Mouse (Mus musculus) kidney, adult 2 months (tissue): ENCODE measurements around the gene Maml2. TPM values are rescaled to one million over a fixed set of nuclear protein-coding genes. Genes with fewer than 3 reads are reported as not detected.

ENCODE experiments used
- DNase-seq: peaks from one replicate; pipeline ENCODE4 v3.0.0; 2021
- H3K27ac ChIP-seq: fragments of 200-500 bp; 2 replicates; pipeline ENCODE4 v1.5.1; 2012; ENCODE audit warnings: low read depth, low read length, control low read depth, inconsistent platforms; ENCODE audit not compliant: insufficient read depth
- H3K27me3 ChIP-seq: fragments of 200-500 bp; replicated peaks from 2 replicates; pipeline ENCODE4 v1.6.1; 2012; ENCODE audit warnings: mild to moderate bottlenecking, moderate library complexity, low read length, inconsistent platforms; ENCODE audit not compliant: control insufficient read depth, insufficient read depth
- H3K36me3 ChIP-seq: fragments of 200-500 bp; 2 replicates; pipeline ENCODE4 v1.6.1; 2012; ENCODE audit warnings: mild to moderate bottlenecking, moderate library complexity, low read length, inconsistent platforms; ENCODE audit not compliant: control insufficient read depth, insufficient read depth
- H3K4me1 ChIP-seq: fragments of 200-500 bp; 2 replicates; pipeline ENCODE4 v1.6.1; 2011; ENCODE audit warnings: low read length; ENCODE audit not compliant: control insufficient read depth, insufficient read depth
- H3K4me3 ChIP-seq: fragments of 200-500 bp; 2 replicates; pipeline ENCODE4 v1.5.1; 2011; ENCODE audit warnings: mild to moderate bottlenecking, low read depth, low read length, control low read depth; ENCODE audit not compliant: insufficient read depth
- CTCF ChIP-seq: fragments of 200-500 bp; conservative IDR thresholded peaks from 2 replicates; pipeline ENCODE4 v1.5.1; 2011; ENCODE audit warnings: low read depth, mild to moderate bottlenecking, control low read depth, low read length, moderate library complexity, mixed read lengths; ENCODE audit not compliant: insufficient read depth, insufficient read length
- POLR2A ChIP-seq: fragments of 200-500 bp; IDR thresholded peaks from one replicate; pipeline ENCODE4 v1.6.1; 2011; ENCODE audit warnings: low read depth, low read length, control low read depth
- WGBS: fragments of 180-500 bp; shearing (Covaris S2); methylation state at CpG from one replicate; pipeline ENCODE4 v1.1.7; 2018; 5-methylcytosine and 5-hydroxymethylcytosine counted together
- polyA plus RNA-seq: library from polyadenylated mRNA; depleted of rRNA; stranded (reverse); fragments of >200 nt; gene quantifications from 2 replicates; pipeline ENCODE4 v1.2.3, GENCODE M21; 2012

Gene Maml2
- polyA plus RNA-seq, 1 experiment: 4.8 TPM

- WGBS: 47% methylated on average over 9 of the region's 9 CpGs
- TF ChIP-seq POLR2A (no peak), CTCF (no peak)
- peaks cover 11% of the 10 kb centered on the region for H3K4me1 ChIP-seq
- no peak overlapping the region for H3K4me3 ChIP-seq
- H3K27ac ChIP-seq: peak overlapping the region; percentile 59
- DNase-seq: peak; percentile 54
- no peaks in the 10 kb centered on the region for H3K36me3 ChIP-seq
- no peaks in the 10 kb centered on the region for H3K27me3 ChIP-seq
Observed at GRCm38 (mm10) chr9:13587085-13587933, 289.6 kb downstream of the Maml2 start.

- H3K4me1 ChIP-seq: peaks cover 11% of the 10 kb centered on the region
- DNase-seq: no peak
- no peak overlapping the region for H3K27ac ChIP-seq
- WGBS: 93% methylated on average over 1 of the region's 1 CpGs
- no peak for TF ChIP-seq CTCF
- no peak for TF ChIP-seq POLR2A
- no peaks in the 10 kb centered on the region for H3K27me3 ChIP-seq
- no peaks in the 10 kb centered on the region for H3K36me3 ChIP-seq
- no peak overlapping the region for H3K4me3 ChIP-seq
Observed at GRCm38 (mm10) chr9:13588786-13589185, 291.0 kb downstream of the Maml2 start.

DNA sequence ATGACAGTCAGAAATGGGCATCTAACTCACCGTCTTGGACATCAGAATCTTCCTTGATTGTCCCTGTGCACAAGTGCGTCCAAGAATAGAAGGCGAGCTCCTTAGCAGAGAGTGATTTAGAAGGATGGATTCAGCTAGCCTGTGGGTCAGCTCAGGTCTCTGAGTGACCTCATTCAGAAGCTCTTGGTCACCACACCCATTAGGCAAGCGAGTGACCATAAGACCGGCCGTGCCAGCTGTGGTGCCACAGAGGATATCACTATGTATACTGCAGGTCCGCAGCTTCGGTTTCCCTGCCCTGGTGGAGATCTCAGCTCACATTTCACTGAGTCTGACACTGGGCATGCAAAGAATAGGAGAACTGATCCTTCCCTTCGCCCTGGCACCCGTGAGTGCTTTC, 294.9 kb downstream of the Maml2 start:
- H3K27ac ChIP-seq: no peak overlapping the region
- TF ChIP-seq POLR2A (no peak), CTCF (no peak)
- no peaks in the 10 kb centered on the region for H3K36me3 ChIP-seq
- no peak for DNase-seq
- H3K27me3 ChIP-seq: no peaks in the 10 kb centered on the region
- H3K4me1 ChIP-seq: 0 out of 2 replicates have a peak, but pooled peaks cover under 1% of the 10 kb centered on the region
- no peak overlapping the region for H3K4me3 ChIP-seq
- 78% methylated on average over 10 of the region's 10 CpGs for WGBS

- Histone ChIP-seq H3K27me3 (no peaks in the 10 kb centered on the region), H3K4me3 (no peak overlapping the region), H3K36me3 (no peaks in the 10 kb centered on the region), H3K27ac (no peak overlapping the region), H3K4me1 (no peaks in the 10 kb centered on the region)
- no peak for DNase-seq
- TF ChIP-seq POLR2A (no peak), CTCF (no peak)
- 93% methylated on average over 6 of the region's 6 CpGs for WGBS
Observed at GRCm38 (mm10) chr9:13597736-13598135, 300.0 kb downstream of the Maml2 start.

DNA sequence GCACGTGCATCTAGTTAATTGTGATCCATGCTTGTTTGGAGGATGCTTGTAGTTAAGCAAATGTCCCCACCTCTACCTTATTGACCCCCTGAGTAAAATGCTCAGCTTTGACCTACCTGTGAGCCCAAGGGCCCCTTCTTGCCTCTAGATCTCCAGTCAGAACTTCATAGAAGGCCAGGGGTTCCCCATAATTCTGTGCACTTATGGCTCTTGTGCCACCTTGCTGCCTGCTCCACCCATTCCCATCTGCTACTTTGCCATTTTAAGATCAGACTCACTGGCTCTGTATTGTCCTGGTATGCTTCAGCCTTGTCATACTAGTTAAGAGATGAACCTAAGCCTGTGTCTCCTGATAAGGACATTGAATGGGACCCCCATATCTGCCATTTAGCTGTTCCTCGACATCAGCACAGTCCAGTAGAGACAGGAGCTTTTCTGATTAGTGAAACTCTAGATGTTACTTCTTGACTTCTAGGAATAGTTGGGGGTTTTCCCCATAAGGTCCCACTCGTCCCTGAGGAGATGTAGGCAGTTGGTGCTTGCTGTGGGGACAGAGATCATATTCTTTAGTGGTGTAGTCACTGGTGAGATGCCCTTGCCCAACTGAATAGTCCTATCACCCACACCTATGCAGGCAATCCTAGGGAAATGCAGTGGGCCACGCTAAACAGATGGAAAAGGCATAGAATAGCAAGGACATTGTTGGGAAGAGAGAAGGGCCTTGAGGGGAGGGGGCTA, 301.0 kb downstream of the Maml2 start:
- Histone ChIP-seq H3K4me3 (no peak overlapping the region), H3K36me3 (no peaks in the 10 kb centered on the region), H3K27ac (no peak overlapping the region), H3K4me1 (no peaks in the 10 kb centered on the region), H3K27me3 (no peaks in the 10 kb centered on the region)
- DNase-seq: no peak
- TF ChIP-seq POLR2A (no peak), CTCF (no peak)
- 87% methylated on average over 4 of the region's 4 CpGs for WGBS

DNA sequence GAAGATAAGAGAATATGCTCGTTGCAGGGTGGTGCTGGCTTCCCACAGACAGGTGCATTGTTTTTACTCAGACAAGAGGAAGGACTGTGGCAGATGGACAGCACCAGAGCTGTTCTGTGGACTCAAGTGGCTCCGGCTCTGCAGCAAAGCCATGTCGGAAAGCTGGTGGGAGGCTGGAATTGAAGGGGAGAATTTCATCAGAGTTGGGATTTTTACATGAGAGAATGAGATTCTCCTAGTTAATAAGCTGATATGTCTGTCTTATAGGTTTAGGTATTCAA, 301.5 kb downstream of the Maml2 start:
- Histone ChIP-seq H3K4me1 (no peaks in the 10 kb centered on the region), H3K27ac (no peak overlapping the region), H3K4me3 (no peak overlapping the region), H3K27me3 (no peaks in the 10 kb centered on the region), H3K36me3 (no peaks in the 10 kb centered on the region)
- no peak for TF ChIP-seq POLR2A
- no peak for TF ChIP-seq CTCF
- DNase-seq: no peak
- 88% methylated on average over 3 of the region's 3 CpGs for WGBS

GRCm38 (mm10) chr9:13599800-13600199, 302.0 kb downstream of the Maml2 start:
- no peak for TF ChIP-seq CTCF
- TF ChIP-seq POLR2A: no peak
- WGBS: 91% methylated on average over 6 of the region's 6 CpGs
- no peaks in the 10 kb centered on the region for H3K36me3 ChIP-seq
- no peak for DNase-seq
- no peaks in the 10 kb centered on the region for H3K4me1 ChIP-seq
- no peak overlapping the region for H3K27ac ChIP-seq
- H3K4me3 ChIP-seq: no peak overlapping the region
- no peaks in the 10 kb centered on the region for H3K27me3 ChIP-seq
